Comparison of ENCODE assay signal across 14 mouse cellular contexts in genomic region chr1:127257005-127257404, GRCm38 (mm10). TPM values are rescaled to one million over a fixed set of nuclear protein-coding genes. Genes with fewer than 3 reads are reported as not detected.
DNase-seq lines count a peak whose midpoint lies in the region; TF ChIP-seq lines count a peak whose summit lies in the region.
"Had no signal": no experiment of that assay in that cellular context is flagged by ENCODE, and none has a peak within 500 bp of the region (broad histone marks: within the 10 kb centered on the region; RNA-seq: fewer than 3 reads in every experiment).

No protein-coding gene starts in this region.

- peak overlapping the region; percentile 32 for H3K4me2 ChIP-seq in myocyte (ENCODE audit: low read depth)
- H3K4me2 ChIP-seq: heart, embryonic 13.5 days; liver, embryonic 13.5 days had no signal

- TF ChIP-seq CTCF in lung, adult 2 months (IDR thresholded peaks at IDR 0.05; ENCODE audit: insufficient read depth, low read length) = no peak

- H3K4me3 ChIP-seq in lung, adult 2 months (replicated peaks; ENCODE audit: extremely low read depth, low read depth, low read length) = no peak overlapping the region
- H3K4me3 ChIP-seq in myocyte = no peak overlapping the region
- H3K4me3 ChIP-seq: heart, embryonic 13.5 days; liver, embryonic 13.5 days had no signal

- H3K36me3 ChIP-seq in myocyte (ENCODE audit: control insufficient read depth, insufficient read depth) = no peaks in the 10 kb centered on the region
- H3K36me3 ChIP-seq: G1E; liver, embryonic 13.5 days had no signal

- H3K27me3 ChIP-seq in myocyte (ENCODE audit: control insufficient read depth, insufficient read depth, insufficient read length) = no peaks in the 10 kb centered on the region
- H3K27me3 ChIP-seq: heart, embryonic 13.5 days; liver, embryonic 13.5 days had no signal

- H3K4me1 ChIP-seq in lung, adult 2 months (ENCODE audit: control insufficient read depth, insufficient read depth, low read length) = no peaks in the 10 kb centered on the region; the same call in 1 of the 2 replicates
- H3K4me1 ChIP-seq: liver, embryonic 13.5 days had no signal

- 64% methylated on average over 8 of the region's 8 CpGs for WGBS in lung, adult 2 months

- DNase-seq in heart, adult 11 months = peak; percentile 92
- DNase-seq in heart, postnatal 10 days = no peak
- peak; percentile 89 for DNase-seq in NIH3T3 (ENCODE audit: low read depth)
- peak; percentile 23 for DNase-seq in lung, adult 2 months
- no peak for DNase-seq in spleen, postnatal 10 days (ENCODE audit: low spot score in 2 of 2)
- no peak for DNase-seq in frontal cortex, postnatal 25 days (ENCODE audit: low spot score in 2 of 2)
- DNase-seq in cerebellum, postnatal 14 days = no peak
- DNase-seq: cerebellum, adult 18-20 months; kidney, postnatal 10 days; liver, embryonic 13.5 days; thymus, adult 18-20 months had no signal

- TF ChIP-seq POLR2A in lung, adult 2 months (IDR thresholded peaks at IDR 0.05; ENCODE audit: borderline replicate concordance, extremely low read depth, low read depth, low read length) = no peak
- no peak for TF ChIP-seq POLR2A in myocyte (IDR thresholded peaks at IDR 0.05; ENCODE audit: insufficient read length, low read depth)

- H3K79me2 ChIP-seq in myocyte (ENCODE audit: control insufficient read depth, insufficient read depth) = no peaks in the 10 kb centered on the region

- H3ac ChIP-seq in myocyte (ENCODE audit: control insufficient read depth, insufficient read length) = no peak overlapping the region

- intact Hi-C loops in heart, postnatal 10 days (cut with DNase I) = no loop called here

TF ChIP-seq in myocyte, 11 proteins besides CTCF, POLR2A, EP300 and RAD21:
- peak; percentile 99 for TF ChIP-seq USF1 (IDR thresholded peaks at IDR 0.05; ENCODE audit: low read depth)
- no peak for TF ChIP-seq TCF3 (IDR thresholded peaks at IDR 0.05; ENCODE audit: insufficient read length, low read depth)
- TF ChIP-seq SRF (IDR thresholded peaks at IDR 0.05; ENCODE audit: control insufficient read depth, insufficient read length, low read depth) = no peak
- TF ChIP-seq CEBPB (IDR thresholded peaks at IDR 0.05; ENCODE audit: insufficient read depth, poor library complexity, severe bottlenecking) = no peak

RNA-seq across cellular contexts. Expression of gene Mgat5, which starts 52.2 kb away (rescaled TPM):
- 10 to 100 TPM; 17.0 to 18.9 TPM for total RNA-seq in heart, postnatal 10 days (2021)
- 6.9 and 9.0 TPM in 2 replicates for polyA plus RNA-seq in lung, adult 2 months (2012; rRNA removed)
- 2.2 TPM for polyA plus RNA-seq in myocyte (2012; fragmentation: generic; extraction: Trizol)
- polyA plus RNA-seq: G1E had no signal

Comparison
In these comparisons a context has a peak if more than half of its experiments do, and no peak if none do; other contexts are left out.
1. DNase-seq: peak in heart, adult 11 months (single experiment), NIH3T3 (single experiment) and lung, adult 2 months (single experiment); none in heart, postnatal 10 days (0 of 2), spleen, postnatal 10 days (0 of 2), frontal cortex, postnatal 25 days (0 of 2) and cerebellum, postnatal 14 days (0 of 2).